In the genomic region with DNA sequence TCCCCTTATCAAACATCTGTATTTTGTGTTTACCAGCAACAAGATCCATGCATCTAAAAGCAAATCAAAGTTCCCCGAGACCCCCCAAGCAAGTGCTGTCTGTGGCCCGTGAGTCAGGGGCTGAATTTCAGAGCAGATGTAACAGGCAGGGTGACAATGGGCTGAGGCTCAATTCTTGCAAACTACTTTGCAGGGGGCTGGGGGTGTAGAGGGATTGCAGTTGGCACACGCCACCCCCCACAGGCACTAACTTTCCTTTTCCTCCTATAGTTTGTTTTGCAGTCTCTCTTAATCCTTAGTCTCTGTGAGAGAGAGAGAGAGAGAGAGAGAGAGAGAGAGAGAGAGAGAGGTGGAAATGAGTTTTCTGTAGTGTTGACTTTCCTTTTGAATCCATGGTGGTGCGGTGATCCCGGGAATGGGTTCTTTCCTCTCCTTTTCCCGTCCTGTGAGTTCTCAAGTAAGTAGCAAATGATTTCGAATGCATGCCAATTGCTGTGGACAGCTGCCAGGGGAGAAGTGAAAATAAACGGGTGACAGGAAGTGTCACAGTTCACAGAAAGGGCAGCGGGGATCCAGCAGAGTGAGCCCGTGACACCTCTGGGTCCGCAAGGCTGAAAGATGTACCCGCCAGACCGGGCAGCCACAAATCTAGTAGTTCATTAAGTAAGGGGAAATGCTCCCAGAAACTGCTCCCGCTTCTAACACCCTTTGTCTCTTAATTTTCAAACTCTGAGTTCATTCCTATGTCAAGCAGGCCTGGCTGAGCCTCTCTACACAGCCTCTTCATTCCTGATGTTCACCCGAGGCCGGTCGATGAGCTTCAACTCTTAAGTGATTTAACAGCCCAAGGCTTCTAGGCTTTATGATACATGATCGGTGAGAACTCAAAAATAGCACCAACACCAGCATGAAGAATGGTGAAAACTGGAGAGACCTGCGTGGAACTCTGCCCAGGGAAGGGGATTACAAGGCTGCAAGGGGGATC, we compare ENCODE assay signal across 9 mouse cellular contexts.
DNase-seq lines count a peak whose midpoint lies in the region; ATAC-seq and TF ChIP-seq lines count a peak whose summit lies in the region.
"Had no signal": no experiment of that assay in that cellular context is flagged by ENCODE, and none has a peak within 500 bp of the region (broad histone marks: within the 10 kb centered on the region; RNA-seq: fewer than 3 reads in every experiment).

No protein-coding gene starts in this region.

- no peaks in the 10 kb centered on the region for H3K36me3 ChIP-seq in hindbrain, postnatal 0 days (ENCODE audit: insufficient read depth, low read length)
- H3K36me3 ChIP-seq in liver, embryonic 12.5 days: no peaks in the 10 kb centered on the region
- H3K36me3 ChIP-seq in neural tube, embryonic 13.5 days: no peaks in the 10 kb centered on the region
- H3K36me3 ChIP-seq: liver, embryonic 13.5 days had no signal

- no peak for TF ChIP-seq CTCF in hindbrain, postnatal 0 days (IDR thresholded peaks at IDR 0.05; ENCODE audit: low read depth)

- no peak overlapping the region for H3K27ac ChIP-seq in hindbrain, postnatal 0 days
- no peak overlapping the region for H3K27ac ChIP-seq in liver, embryonic 12.5 days
- no peak overlapping the region for H3K27ac ChIP-seq in neural tube, embryonic 13.5 days (replicated peaks)
- H3K27ac ChIP-seq: liver, embryonic 13.5 days had no signal

- DNase-seq in ovary, postnatal 36 days (ENCODE audit: low spot score): peak; percentile 10
- DNase-seq in ovary, adult 18-20 months (ENCODE audit: low spot score): no peak
- peak; percentile 58 for DNase-seq in gastrocnemius, postnatal 10 days
- no peak for DNase-seq in hindbrain, postnatal 0 days (ENCODE audit: low spot score)
- no peak for DNase-seq in cerebellum, postnatal 36 days
- DNase-seq in cerebellum, adult 11 months: no peak
- DNase-seq: liver, embryonic 13.5 days had no signal

- no peak overlapping the region for H3K4me3 ChIP-seq in hindbrain, postnatal 0 days (ENCODE audit: low read length)
- no peak overlapping the region for H3K4me3 ChIP-seq in liver, embryonic 12.5 days
- H3K4me3 ChIP-seq in neural tube, embryonic 13.5 days: no peak overlapping the region
- H3K4me3 ChIP-seq: liver, embryonic 13.5 days had no signal

- peak overlapping the region; percentile 30 for H3K4me2 ChIP-seq in hindbrain, postnatal 0 days (ENCODE audit: low read depth, low read length)
- peak overlapping the region; percentile 36 for H3K4me2 ChIP-seq in liver, embryonic 12.5 days
- peak overlapping the region; percentile 31 for H3K4me2 ChIP-seq in neural tube, embryonic 13.5 days
- H3K4me2 ChIP-seq: liver, embryonic 13.5 days had no signal

- no peak for ATAC-seq in hindbrain, postnatal 0 days
- ATAC-seq in liver, embryonic 12.5 days: no peak
- ATAC-seq in neural tube, embryonic 13.5 days (ENCODE audit: low read depth): no peak

- H3K27me3 ChIP-seq in hindbrain, postnatal 0 days (ENCODE audit: insufficient read depth, low read length): no peaks in the 10 kb centered on the region
- H3K27me3 ChIP-seq in liver, embryonic 12.5 days (replicated peaks): peaks cover 14% of the 10 kb centered on the region; the same call in 1 of the 2 replicates
- no peaks in the 10 kb centered on the region for H3K27me3 ChIP-seq in neural tube, embryonic 13.5 days

- no peaks in the 10 kb centered on the region for H3K4me1 ChIP-seq in hindbrain, postnatal 0 days (ENCODE audit: insufficient read depth, low read length)
- no peaks in the 10 kb centered on the region; the same call in 1 of the 2 replicates for H3K4me1 ChIP-seq in liver, embryonic 12.5 days
- peaks cover 18% of the 10 kb centered on the region for H3K4me1 ChIP-seq in neural tube, embryonic 13.5 days (replicated peaks)

- H3K9me3 ChIP-seq in hindbrain, postnatal 0 days (ENCODE audit: low read length): no peaks in the 10 kb centered on the region
- no peaks in the 10 kb centered on the region for H3K9me3 ChIP-seq in liver, embryonic 12.5 days (replicated peaks)
- no peaks in the 10 kb centered on the region for H3K9me3 ChIP-seq in neural tube, embryonic 13.5 days
- H3K9me3 ChIP-seq: liver, embryonic 13.5 days had no signal

- WGBS in hindbrain, postnatal 0 days: 24% methylated on average over 19 of the region's 19 CpGs
- WGBS in liver, embryonic 12.5 days (ENCODE audit: insufficient replicate concordance): 18% methylated on average over 19 of the region's 19 CpGs
- WGBS in neural tube, embryonic 13.5 days: 14% methylated on average over 19 of the region's 19 CpGs

- H3K9ac ChIP-seq in hindbrain, postnatal 0 days (replicated peaks; ENCODE audit: low read length): no peak overlapping the region
- H3K9ac ChIP-seq in liver, embryonic 12.5 days: no peak overlapping the region
- H3K9ac ChIP-seq in neural tube, embryonic 13.5 days: no peak overlapping the region
- H3K9ac ChIP-seq: liver, embryonic 13.5 days had no signal

Comparison
In these comparisons a context has a peak if more than half of its experiments do, and no peak if none do; other contexts are left out.
1. DNase-seq: peak in ovary, postnatal 36 days (single experiment) and gastrocnemius, postnatal 10 days (single experiment); none in ovary, adult 18-20 months (single experiment), hindbrain, postnatal 0 days (single experiment), cerebellum, postnatal 36 days (0 of 2) and cerebellum, adult 11 months (single experiment).
2. Peak in every context shown above with its lines, with median percentiles within 50 percentile points of each other: H3K4me2 ChIP-seq.